Mouse (Mus musculus): ENCODE results near the gene Mid1. TPM values are rescaled to one million over a fixed set of nuclear protein-coding genes. Genes with fewer than 3 reads are reported as not detected.

Mid1 gene
- polyA plus RNA-seq, 1 experiment from 2014 or later: 11.7 TPM

GRCm38 (mm10) chrX:169789702-169790101, 104.7 kb downstream of the Mid1 start:
- Histone ChIP-seq H3K9me3 (replicated peaks) (no peaks in the 10 kb centered on the region), H3K27ac (no peak overlapping the region), H3K9ac (no peak overlapping the region), H3K36me3 (ENCODE audit: poor library complexity, severe bottlenecking) (no peaks in the 10 kb centered on the region), H3K27me3 (0 out of 2 replicates have a peak, but pooled peaks cover 2% of the 10 kb centered on the region), H3K4me2 (no peak overlapping the region), H3K4me3 (no peak overlapping the region), H3K4me1 (no peaks in the 10 kb centered on the region)
- WGBS: 83% methylated on average over 5 of the region's 5 CpGs
- no peak for ATAC-seq

- Histone ChIP-seq H3K4me2 (no peak overlapping the region), H3K4me1 (no peaks in the 10 kb centered on the region), H3K27me3 (peaks cover 10% of the 10 kb centered on the region; the same call in 1 of the 2 replicates), H3K27ac (no peak overlapping the region), H3K9ac (no peak overlapping the region), H3K36me3 (ENCODE audit: poor library complexity, severe bottlenecking) (no peaks in the 10 kb centered on the region), H3K4me3 (no peak overlapping the region), H3K9me3 (replicated peaks) (no peaks in the 10 kb centered on the region)
- ATAC-seq: peak; percentile 53; the same call in 1 of the 2 replicates
- 5% methylated on average over 1 of the region's 1 CpGs for WGBS
These were observed 107.9 kb downstream of the Mid1 start for GRCm38 (mm10) chrX:169792879-169793278.

- no peak for ATAC-seq
- Histone ChIP-seq H3K4me3 (no peak overlapping the region), H3K27me3 (peaks cover 8% of the 10 kb centered on the region; the same call in 1 of the 2 replicates), H3K4me1 (no peaks in the 10 kb centered on the region), H3K36me3 (ENCODE audit: poor library complexity, severe bottlenecking) (no peaks in the 10 kb centered on the region), H3K9ac (no peak overlapping the region), H3K27ac (no peak overlapping the region), H3K9me3 (replicated peaks) (no peaks in the 10 kb centered on the region), H3K4me2 (no peak overlapping the region)
- 64% methylated on average over 4 of the region's 4 CpGs for WGBS
These were observed 109.4 kb downstream of the Mid1 start for GRCm38 (mm10) chrX:169794421-169794820.

- H3K9ac ChIP-seq: no peak overlapping the region
- peaks cover 8% of the 10 kb centered on the region; the same call in 1 of the 2 replicates for H3K27me3 ChIP-seq
- no peaks in the 10 kb centered on the region for H3K4me1 ChIP-seq
- H3K27ac ChIP-seq: no peak overlapping the region
- H3K9me3 ChIP-seq (replicated peaks): no peaks in the 10 kb centered on the region
- no peak for ATAC-seq
- no peaks in the 10 kb centered on the region for H3K36me3 ChIP-seq (ENCODE audit: poor library complexity, severe bottlenecking)
- H3K4me2 ChIP-seq: no peak overlapping the region
- H3K4me3 ChIP-seq: no peak overlapping the region
- 50% methylated on average over 7 of the region's 7 CpGs for WGBS
These were observed 109.9 kb downstream of the Mid1 start for GRCm38 (mm10) chrX:169794831-169795311.

GRCm38 (mm10) chrX:169797148-169797547, 112.1 kb downstream of the Mid1 start:
- no peaks in the 10 kb centered on the region for H3K4me1 ChIP-seq
- H3K9ac ChIP-seq: no peak overlapping the region
- WGBS: 47% methylated on average over 3 of the region's 3 CpGs
- H3K4me2 ChIP-seq: no peak overlapping the region
- ATAC-seq: no peak
- no peaks in the 10 kb centered on the region for H3K36me3 ChIP-seq (ENCODE audit: poor library complexity, severe bottlenecking)
- no peaks in the 10 kb centered on the region for H3K9me3 ChIP-seq (replicated peaks)
- H3K4me3 ChIP-seq: no peak overlapping the region
- no peak overlapping the region for H3K27ac ChIP-seq
- H3K27me3 ChIP-seq: peaks cover 8% of the 10 kb centered on the region; the same call in 1 of the 2 replicates

- WGBS: 7% methylated on average over 11 of the region's 11 CpGs
- H3K36me3 ChIP-seq (ENCODE audit: poor library complexity, severe bottlenecking): no peaks in the 10 kb centered on the region
- ATAC-seq: peak; percentile 51; the same call in 1 of the 2 replicates
- peak overlapping the region; percentile 28 for H3K4me3 ChIP-seq
- H3K27me3 ChIP-seq: peaks cover 8% of the 10 kb centered on the region
- no peaks in the 10 kb centered on the region for H3K4me1 ChIP-seq
- H3K4me2 ChIP-seq: peak overlapping the region; percentile 36; the same call in 1 of the 2 replicates
- no peak overlapping the region for H3K27ac ChIP-seq
- no peaks in the 10 kb centered on the region for H3K9me3 ChIP-seq (replicated peaks)
- no peak overlapping the region for H3K9ac ChIP-seq
These were observed 114.1 kb downstream of the Mid1 start for GRCm38 (mm10) chrX:169798987-169799680.

- H3K4me2 ChIP-seq: no peak overlapping the region
- no peak for ATAC-seq
- no peak overlapping the region for H3K27ac ChIP-seq
- no peak overlapping the region for H3K4me3 ChIP-seq
- no peaks in the 10 kb centered on the region for H3K36me3 ChIP-seq (ENCODE audit: poor library complexity, severe bottlenecking)
- H3K4me1 ChIP-seq: no peaks in the 10 kb centered on the region
- WGBS: 25% methylated on average over 4 of the region's 4 CpGs
- peaks cover 5% of the 10 kb centered on the region for H3K27me3 ChIP-seq
- H3K9ac ChIP-seq: no peak overlapping the region
- H3K9me3 ChIP-seq (replicated peaks): no peaks in the 10 kb centered on the region
These were observed 115.2 kb downstream of the Mid1 start for GRCm38 (mm10) chrX:169800238-169800637.

GRCm38 (mm10) chrX:169805791-169806190, 120.8 kb downstream of the Mid1 start:
- H3K4me2 ChIP-seq: no peak overlapping the region
- no peak overlapping the region for H3K27ac ChIP-seq
- no peak overlapping the region for H3K4me3 ChIP-seq
- peaks cover 3% of the 10 kb centered on the region; the same call in 1 of the 2 replicates for H3K27me3 ChIP-seq
- no peaks in the 10 kb centered on the region for H3K9me3 ChIP-seq (replicated peaks)
- H3K36me3 ChIP-seq (ENCODE audit: poor library complexity, severe bottlenecking): no peaks in the 10 kb centered on the region
- ATAC-seq: no peak
- WGBS: 37% methylated on average over 5 of the region's 5 CpGs
- no peak overlapping the region for H3K9ac ChIP-seq
- no peaks in the 10 kb centered on the region for H3K4me1 ChIP-seq

GRCm38 (mm10) chrX:169807744-169808143, 122.7 kb downstream of the Mid1 start:
- H3K27me3 ChIP-seq: peaks cover 3% of the 10 kb centered on the region; the same call in 1 of the 2 replicates
- no peaks in the 10 kb centered on the region for H3K36me3 ChIP-seq (ENCODE audit: poor library complexity, severe bottlenecking)
- H3K27ac ChIP-seq: no peak overlapping the region
- H3K4me3 ChIP-seq: no peak overlapping the region
- no peaks in the 10 kb centered on the region for H3K9me3 ChIP-seq (replicated peaks)
- H3K4me1 ChIP-seq: no peaks in the 10 kb centered on the region
- no peak for ATAC-seq
- no peak overlapping the region for H3K9ac ChIP-seq
- H3K4me2 ChIP-seq: no peak overlapping the region
- 83% methylated on average over 3 of the region's 3 CpGs for WGBS

- H3K9ac ChIP-seq: no peak overlapping the region
- no peaks in the 10 kb centered on the region for H3K9me3 ChIP-seq (replicated peaks)
- no peak overlapping the region for H3K4me3 ChIP-seq
- H3K4me1 ChIP-seq: no peaks in the 10 kb centered on the region
- H3K36me3 ChIP-seq (ENCODE audit: poor library complexity, severe bottlenecking): no peaks in the 10 kb centered on the region
- 63% methylated on average over 5 of the region's 5 CpGs for WGBS
- H3K27ac ChIP-seq: no peak overlapping the region
- no peak overlapping the region for H3K4me2 ChIP-seq
- H3K27me3 ChIP-seq: peaks cover 6% of the 10 kb centered on the region; the same call in 1 of the 2 replicates
- ATAC-seq: 0 out of 2 replicates have a peak, but pooled peaks have one; percentile 38
These were observed 126.3 kb downstream of the Mid1 start for GRCm38 (mm10) chrX:169811318-169811717.

GRCm38 (mm10) chrX:169811783-169812182, 126.8 kb downstream of the Mid1 start:
- ATAC-seq: no peak
- H3K4me3 ChIP-seq: no peak overlapping the region
- no peaks in the 10 kb centered on the region for H3K9me3 ChIP-seq (replicated peaks)
- peaks cover 6% of the 10 kb centered on the region; the same call in 1 of the 2 replicates for H3K27me3 ChIP-seq
- no peak overlapping the region for H3K27ac ChIP-seq
- no peak overlapping the region for H3K4me2 ChIP-seq
- H3K4me1 ChIP-seq: no peaks in the 10 kb centered on the region
- no peak overlapping the region for H3K9ac ChIP-seq
- no peaks in the 10 kb centered on the region for H3K36me3 ChIP-seq (ENCODE audit: poor library complexity, severe bottlenecking)
- 90% methylated on average over 2 of the region's 2 CpGs for WGBS

- no peak overlapping the region for H3K4me3 ChIP-seq
- no peak overlapping the region for H3K9ac ChIP-seq
- ATAC-seq: no peak
- H3K27ac ChIP-seq: no peak overlapping the region
- H3K4me1 ChIP-seq: no peaks in the 10 kb centered on the region
- peaks cover 3% of the 10 kb centered on the region; the same call in 1 of the 2 replicates for H3K27me3 ChIP-seq
- H3K36me3 ChIP-seq (ENCODE audit: poor library complexity, severe bottlenecking): no peaks in the 10 kb centered on the region
- no peaks in the 10 kb centered on the region for H3K9me3 ChIP-seq (replicated peaks)
- WGBS: 67% methylated on average over 1 of the region's 1 CpGs
- no peak overlapping the region for H3K4me2 ChIP-seq
These were observed 128.7 kb downstream of the Mid1 start for GRCm38 (mm10) chrX:169813673-169814072.
